Mouse (Mus musculus): Measurements from ENCODE around the gene Ift81.

GRCm38 (mm10) chr5:122636958-122637357 lies 22.6 kb upstream of the Ift81 start:
- TF ChIP-seq POLR2A (IDR thresholded peaks at IDR 0.05; ENCODE audit: extremely low read depth, insufficient read depth, low read length) (no peak), CTCF (IDR thresholded peaks at IDR 0.05; ENCODE audit: low read depth, low read length) (no peak)
